Mouse (Mus musculus): ENCODE results near the gene Rpl13a. TPM values are rescaled to one million over a fixed set of nuclear protein-coding genes. Genes with fewer than 3 reads are reported as not detected.

The Rpl13a gene
- polyA plus RNA-seq, 1 experiment from 2014 or later, result 558 TPM

DNA sequence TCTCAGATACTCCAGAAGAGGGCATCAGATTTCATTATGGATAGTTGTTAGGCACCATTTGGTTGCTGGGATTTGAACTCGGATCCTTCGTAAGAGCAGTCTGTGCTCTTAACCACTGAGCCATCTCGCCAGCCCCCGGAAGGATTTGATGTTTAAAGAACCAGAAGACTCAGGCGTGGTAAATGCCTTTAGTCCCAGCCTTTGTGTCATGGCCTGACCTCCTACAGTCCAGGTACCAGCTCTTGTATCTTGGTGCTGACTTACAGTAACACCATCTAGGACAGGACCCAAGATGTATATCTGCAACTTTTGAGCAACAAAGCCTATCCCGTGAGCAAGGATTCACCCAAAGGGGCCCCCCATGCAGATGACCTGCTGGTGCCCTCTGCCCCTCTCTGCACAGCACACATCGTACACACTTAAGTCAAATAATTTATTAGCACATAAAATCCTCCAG, 3.4 kb downstream of the Rpl13a start:
- peaks cover 56% of the 10 kb centered on the region for H3K4me1 ChIP-seq (ENCODE audit: control insufficient read depth, low read depth, low read length)
- H3K4me3 ChIP-seq (ENCODE audit: low read depth, low read length), result no peak overlapping the region
- ATAC-seq (ENCODE audit: low read depth), result no peak
- no peaks in the 10 kb centered on the region for H3K27me3 ChIP-seq (ENCODE audit: control insufficient read depth, insufficient read depth, low read depth, low read length)
- H3K27ac ChIP-seq (ENCODE audit: low read length), result peak overlapping the region; percentile 87
- H3K4me2 ChIP-seq (ENCODE audit: low read depth, low read length), result 0 out of 2 replicates have a peak overlapping the region, but pooled peaks have one; percentile 0
- peaks cover 47% of the 10 kb centered on the region for H3K36me3 ChIP-seq (ENCODE audit: control insufficient read depth, insufficient read depth)
- H3K9me3 ChIP-seq (replicated peaks; ENCODE audit: control insufficient read depth, low read length), result no peaks in the 10 kb centered on the region
- no peak overlapping the region for H3K9ac ChIP-seq (ENCODE audit: low read depth, low read length)
- 24% methylated on average over 7 of the region's 7 CpGs for WGBS (ENCODE audit: insufficient replicate concordance)

DNA sequence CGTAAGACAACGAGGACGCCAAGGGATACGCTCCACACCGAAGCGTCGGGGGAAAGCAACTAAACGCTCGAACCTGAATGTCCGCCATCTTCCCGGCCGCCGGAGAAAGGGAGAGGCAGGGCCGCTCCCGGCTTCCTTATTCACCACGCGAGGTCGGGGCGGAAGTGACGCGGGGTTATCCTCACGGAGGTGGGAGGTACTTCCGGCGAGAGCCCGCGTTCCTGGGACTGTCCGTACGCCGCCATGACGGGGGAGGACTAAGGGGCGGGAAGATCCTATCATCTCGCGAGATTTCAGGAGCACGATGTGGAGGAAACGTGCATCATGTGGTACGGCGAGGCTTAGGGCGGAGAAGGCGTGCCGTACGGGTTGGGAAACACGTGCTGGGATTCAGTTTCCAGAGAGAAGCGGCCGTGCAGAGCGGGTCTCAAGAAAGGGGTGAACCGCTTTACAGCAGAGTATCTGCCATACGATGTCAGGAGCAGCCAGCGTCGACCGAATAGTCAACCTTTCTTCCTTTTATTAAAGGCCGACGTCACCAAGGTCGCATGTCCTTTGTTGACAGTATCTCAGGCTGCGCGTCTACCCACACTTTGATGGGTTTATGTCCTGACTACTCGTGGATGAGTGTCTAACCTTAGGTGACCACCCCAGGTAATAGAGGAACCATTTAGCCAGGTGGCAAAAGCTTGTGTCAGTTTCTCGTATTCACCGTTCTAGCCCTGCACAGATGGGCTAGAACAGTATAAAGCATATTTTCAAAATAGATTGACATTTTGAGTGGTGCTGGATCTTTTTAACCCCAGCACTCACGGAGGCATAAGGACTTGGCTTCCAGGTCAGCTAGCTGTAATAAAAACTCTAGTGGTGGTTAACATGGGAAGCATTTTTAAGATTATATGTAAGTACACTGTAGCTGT, 4.1 kb downstream of the Rpl13a start, which contains the start of gene Rps11:
Rps11 (minus strand) TSS at position 216 of the 920 bp plus-strand sequence.
- ATAC-seq (ENCODE audit: low read depth), result peak; percentile 80
- H3K4me3 ChIP-seq (ENCODE audit: low read depth, low read length), result peak within 1 kb of the TSS; percentile 77
- H3K4me1 ChIP-seq (ENCODE audit: control insufficient read depth, low read depth, low read length), result peaks cover 49% of the 10 kb centered on the region
- peak within 1 kb of the TSS; percentile 79 for H3K9ac ChIP-seq (ENCODE audit: low read depth, low read length)
- H3K36me3 ChIP-seq (ENCODE audit: control insufficient read depth, insufficient read depth), result peaks cover 48% of the 10 kb centered on the region
- peak within 1 kb of the TSS; percentile 87 for H3K27ac ChIP-seq (ENCODE audit: low read length)
- H3K27me3 ChIP-seq (ENCODE audit: control insufficient read depth, insufficient read depth, low read depth, low read length), result no peaks in the 10 kb centered on the region
- H3K9me3 ChIP-seq (replicated peaks; ENCODE audit: control insufficient read depth, low read length), result no peaks in the 10 kb centered on the region
- H3K4me2 ChIP-seq (ENCODE audit: low read depth, low read length), result peak within 1 kb of the TSS; percentile 77
- under 1% methylated on average over 59 of the region's 59 CpGs for WGBS (ENCODE audit: insufficient replicate concordance)

DNA sequence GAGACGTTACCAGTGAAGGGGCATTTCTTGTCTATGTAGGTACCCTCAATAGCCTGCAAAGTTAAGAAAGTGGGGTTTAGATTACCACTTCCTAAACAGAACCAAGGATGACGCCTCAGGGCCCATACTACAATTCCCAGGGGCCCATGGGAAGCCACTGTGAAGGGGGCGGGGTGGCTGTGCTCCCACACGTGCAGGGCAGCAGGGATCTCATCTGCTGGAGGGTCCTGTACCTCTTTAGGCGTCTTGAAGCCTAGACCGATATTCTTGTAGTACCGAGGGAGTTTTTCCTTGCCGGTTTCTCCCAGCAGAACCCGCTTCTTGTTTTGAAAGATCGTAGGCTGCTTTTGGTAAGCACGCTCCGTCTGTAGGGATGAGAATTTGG, 5.4 kb downstream of the Rpl13a start:
- Histone ChIP-seq H3K27me3 (ENCODE audit: control insufficient read depth, insufficient read depth, low read depth, low read length) (no peaks in the 10 kb centered on the region), H3K36me3 (ENCODE audit: control insufficient read depth, insufficient read depth) (peaks cover 48% of the 10 kb centered on the region), H3K4me2 (ENCODE audit: low read depth, low read length) (peak overlapping the region; percentile 77), H3K4me1 (ENCODE audit: control insufficient read depth, low read depth, low read length) (peaks cover 46% of the 10 kb centered on the region), H3K9ac (ENCODE audit: low read depth, low read length) (peak overlapping the region; percentile 79), H3K4me3 (ENCODE audit: low read depth, low read length) (peak overlapping the region; percentile 77), H3K27ac (ENCODE audit: low read length) (no peak overlapping the region), H3K9me3 (replicated peaks; ENCODE audit: control insufficient read depth, low read length) (no peaks in the 10 kb centered on the region)
- WGBS (ENCODE audit: insufficient replicate concordance), result 7% methylated on average over 12 of the region's 12 CpGs
- ATAC-seq (ENCODE audit: low read depth), result no peak

DNA sequence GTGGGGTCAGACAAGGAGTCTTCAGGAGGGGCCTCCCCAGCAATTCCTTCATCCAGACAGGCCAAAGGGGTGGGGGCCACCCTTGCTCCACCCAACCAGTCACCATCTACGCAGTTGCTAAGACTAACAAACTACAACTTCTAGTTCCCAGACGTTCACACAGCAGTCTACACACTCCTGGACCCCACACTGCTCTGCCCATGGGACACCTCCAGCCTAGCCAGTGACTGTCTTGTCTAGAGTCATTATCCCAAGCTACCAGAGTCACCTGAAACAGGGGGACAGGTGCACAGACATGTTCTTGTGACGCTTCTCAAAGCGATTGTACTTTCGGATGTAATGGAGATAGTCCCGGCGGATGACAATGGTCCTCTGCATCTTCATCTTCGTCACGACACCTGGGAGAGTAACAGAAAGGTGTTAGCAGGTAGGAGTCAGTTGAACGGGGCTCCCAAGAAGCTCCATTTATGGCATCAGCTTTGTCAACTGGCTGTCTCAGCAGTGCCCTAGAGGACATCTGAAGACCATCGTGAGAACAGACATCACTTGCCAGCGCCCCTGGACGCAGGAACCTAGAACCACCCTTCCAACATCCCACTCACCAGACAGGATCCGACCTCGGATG, 5.9 kb downstream of the Rpl13a start:
- H3K27me3 ChIP-seq (ENCODE audit: control insufficient read depth, insufficient read depth, low read depth, low read length), result no peaks in the 10 kb centered on the region
- peaks cover 48% of the 10 kb centered on the region for H3K36me3 ChIP-seq (ENCODE audit: control insufficient read depth, insufficient read depth)
- no peak overlapping the region for H3K27ac ChIP-seq (ENCODE audit: low read length)
- H3K9ac ChIP-seq (ENCODE audit: low read depth, low read length), result peak overlapping the region; percentile 79; the same call in 1 of the 2 replicates
- WGBS (ENCODE audit: insufficient replicate concordance), result 62% methylated on average over 15 of the region's 15 CpGs
- H3K4me1 ChIP-seq (ENCODE audit: control insufficient read depth, low read depth, low read length), result peaks cover 46% of the 10 kb centered on the region
- no peak for ATAC-seq (ENCODE audit: low read depth)
- H3K9me3 ChIP-seq (replicated peaks; ENCODE audit: control insufficient read depth, low read length), result no peaks in the 10 kb centered on the region
- peak overlapping the region; percentile 77 for H3K4me3 ChIP-seq (ENCODE audit: low read depth, low read length)
- H3K4me2 ChIP-seq (ENCODE audit: low read depth, low read length), result peak overlapping the region; percentile 77

DNA sequence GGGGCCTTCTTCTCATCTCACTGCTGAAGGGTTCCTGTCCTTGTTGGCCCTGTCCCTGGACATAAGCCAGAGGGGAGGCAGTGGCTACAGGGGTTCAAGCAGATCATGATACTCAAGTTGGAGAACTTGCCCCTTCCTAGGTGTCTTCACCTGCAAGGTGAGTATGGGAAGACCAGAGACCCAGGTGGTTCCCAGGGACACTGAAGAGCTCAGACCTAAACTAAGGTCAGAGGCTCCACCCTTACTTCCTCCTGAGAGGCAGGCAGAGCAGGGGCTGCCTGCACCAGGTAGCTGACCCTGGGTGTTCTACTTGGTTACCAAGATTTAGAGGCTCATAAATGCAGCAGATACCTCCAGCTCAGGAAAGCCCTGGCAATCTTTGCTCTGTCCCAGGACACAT, 6.6 kb downstream of the Rpl13a start:
- H3K9ac ChIP-seq (ENCODE audit: low read depth, low read length), result no peak overlapping the region
- no peak overlapping the region for H3K4me3 ChIP-seq (ENCODE audit: low read depth, low read length)
- H3K27ac ChIP-seq (ENCODE audit: low read length), result no peak overlapping the region
- H3K4me1 ChIP-seq (ENCODE audit: control insufficient read depth, low read depth, low read length), result peaks cover 39% of the 10 kb centered on the region
- no peak overlapping the region for H3K4me2 ChIP-seq (ENCODE audit: low read depth, low read length)
- no peak for ATAC-seq (ENCODE audit: low read depth)
- no peaks in the 10 kb centered on the region for H3K27me3 ChIP-seq (ENCODE audit: control insufficient read depth, insufficient read depth, low read depth, low read length)
- no peaks in the 10 kb centered on the region for H3K9me3 ChIP-seq (replicated peaks; ENCODE audit: control insufficient read depth, low read length)
- peaks cover 43% of the 10 kb centered on the region for H3K36me3 ChIP-seq (ENCODE audit: control insufficient read depth, insufficient read depth)

DNA sequence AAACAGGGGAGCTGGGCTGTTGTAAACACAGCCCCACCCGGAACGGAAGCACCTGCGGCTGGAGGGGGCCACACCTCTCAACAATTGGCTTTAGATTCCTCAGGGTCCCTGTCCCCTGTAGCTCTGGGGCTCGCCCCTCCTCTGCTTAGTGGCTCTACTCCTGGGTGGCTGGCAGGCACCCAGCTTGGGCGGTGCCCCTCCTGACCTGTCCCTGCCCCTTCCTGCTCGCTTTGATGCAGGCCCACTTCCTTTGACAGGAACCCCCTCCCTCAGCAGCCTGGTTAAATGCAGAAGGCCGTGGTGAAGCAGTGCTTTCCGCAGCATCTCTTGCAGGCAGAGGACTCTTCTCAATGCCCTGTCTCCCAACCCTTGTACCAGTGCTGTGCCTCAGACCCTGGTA, 7.2 kb downstream of the Rpl13a start:
- peaks cover 33% of the 10 kb centered on the region for H3K4me1 ChIP-seq (ENCODE audit: control insufficient read depth, low read depth, low read length)
- no peak overlapping the region for H3K4me3 ChIP-seq (ENCODE audit: low read depth, low read length)
- H3K9me3 ChIP-seq (replicated peaks; ENCODE audit: control insufficient read depth, low read length), result no peaks in the 10 kb centered on the region
- no peak overlapping the region for H3K9ac ChIP-seq (ENCODE audit: low read depth, low read length)
- ATAC-seq (ENCODE audit: low read depth), result no peak
- peaks cover 38% of the 10 kb centered on the region for H3K36me3 ChIP-seq (ENCODE audit: control insufficient read depth, insufficient read depth)
- no peak overlapping the region for H3K27ac ChIP-seq (ENCODE audit: low read length)
- no peak overlapping the region for H3K4me2 ChIP-seq (ENCODE audit: low read depth, low read length)
- 27% methylated on average over 8 of the region's 8 CpGs for WGBS (ENCODE audit: insufficient replicate concordance)
- H3K27me3 ChIP-seq (ENCODE audit: control insufficient read depth, insufficient read depth, low read depth, low read length), result no peaks in the 10 kb centered on the region

DNA sequence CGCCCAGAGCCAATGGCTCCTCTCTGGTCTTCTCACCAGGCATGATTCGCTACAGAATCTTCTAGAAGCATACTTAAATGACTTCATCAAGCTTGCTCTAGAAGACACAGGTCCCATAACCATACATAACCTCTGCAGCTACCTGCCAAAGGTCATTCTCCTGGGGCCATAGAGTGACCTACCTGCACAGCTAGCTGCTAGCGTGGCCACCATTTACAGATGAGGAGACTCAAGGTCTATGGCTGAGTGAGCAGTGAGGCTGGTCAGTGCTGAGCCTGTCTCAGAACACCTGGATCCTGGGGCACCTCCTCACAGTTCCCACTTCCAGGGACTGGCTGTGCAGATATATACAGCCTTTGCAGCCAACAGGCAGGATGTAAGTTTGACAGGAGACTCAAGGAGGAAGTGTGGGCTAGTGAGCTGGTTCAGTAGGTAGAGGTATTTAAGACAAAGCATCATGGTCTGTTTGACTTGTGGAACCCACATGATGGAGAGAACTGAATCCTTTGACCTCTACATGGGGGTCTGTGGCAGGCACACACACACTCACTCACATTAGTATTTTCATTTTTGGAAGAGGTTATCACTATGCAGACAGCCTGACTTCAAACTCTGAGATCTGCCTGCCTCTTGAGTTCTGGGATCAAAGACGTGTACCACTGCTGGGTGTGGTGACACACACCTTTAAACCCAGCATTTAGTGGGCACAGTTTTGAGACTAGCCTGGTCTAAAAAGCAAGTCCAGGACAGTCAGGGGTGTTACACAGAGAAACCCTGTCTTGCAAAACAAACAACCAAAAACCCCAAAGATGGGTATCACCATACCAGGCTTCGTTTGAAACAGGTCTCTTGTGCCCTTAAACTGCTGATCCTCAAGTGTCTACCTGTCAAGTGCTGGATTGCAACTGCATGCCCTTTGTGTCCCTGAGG, 8.5 kb downstream of the Rpl13a start:
- Histone ChIP-seq H3K9me3 (replicated peaks; ENCODE audit: control insufficient read depth, low read length) (no peaks in the 10 kb centered on the region), H3K4me2 (ENCODE audit: low read depth, low read length) (no peak overlapping the region), H3K4me3 (ENCODE audit: low read depth, low read length) (no peak overlapping the region), H3K27ac (ENCODE audit: low read length) (no peak overlapping the region), H3K4me1 (ENCODE audit: control insufficient read depth, low read depth, low read length) (peaks cover 28% of the 10 kb centered on the region), H3K27me3 (ENCODE audit: control insufficient read depth, insufficient read depth, low read depth, low read length) (no peaks in the 10 kb centered on the region), H3K36me3 (ENCODE audit: control insufficient read depth, insufficient read depth) (peaks cover 26% of the 10 kb centered on the region), H3K9ac (ENCODE audit: low read depth, low read length) (no peak overlapping the region)
- WGBS (ENCODE audit: insufficient replicate concordance), result 49% methylated on average over 5 of the region's 5 CpGs
- ATAC-seq (ENCODE audit: low read depth), result no peak

DNA sequence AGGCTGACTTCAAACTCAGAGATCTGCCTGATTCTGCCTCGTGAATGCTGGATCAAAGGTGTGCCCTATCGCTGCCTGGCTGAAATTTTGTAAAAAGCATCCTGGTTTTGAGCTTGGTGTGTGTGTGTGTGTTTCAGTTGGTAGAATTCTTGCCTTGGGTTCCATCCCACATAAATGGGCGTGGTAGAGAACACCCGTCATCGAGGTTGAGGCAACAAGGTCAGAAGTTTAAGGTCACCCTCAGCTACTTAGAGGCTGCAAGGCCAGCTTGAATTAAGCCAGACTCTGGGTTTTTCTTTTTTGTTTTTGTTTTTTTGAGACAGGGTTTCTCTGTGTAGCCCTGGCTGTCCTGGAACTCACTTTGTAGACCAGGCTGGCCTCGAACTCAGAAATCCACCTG, 10.2 kb downstream of the Rpl13a start:
- WGBS (ENCODE audit: insufficient replicate concordance), result 64% methylated on average over 6 of the region's 6 CpGs
- Histone ChIP-seq H3K36me3 (ENCODE audit: control insufficient read depth, insufficient read depth) (peaks cover 26% of the 10 kb centered on the region), H3K27ac (ENCODE audit: low read length) (no peak overlapping the region), H3K9ac (ENCODE audit: low read depth, low read length) (no peak overlapping the region), H3K4me3 (ENCODE audit: low read depth, low read length) (no peak overlapping the region), H3K4me2 (ENCODE audit: low read depth, low read length) (no peak overlapping the region), H3K4me1 (ENCODE audit: control insufficient read depth, low read depth, low read length) (peaks cover 30% of the 10 kb centered on the region), H3K9me3 (replicated peaks; ENCODE audit: control insufficient read depth, low read length) (no peaks in the 10 kb centered on the region), H3K27me3 (ENCODE audit: control insufficient read depth, insufficient read depth, low read depth, low read length) (no peaks in the 10 kb centered on the region)
- no peak for ATAC-seq (ENCODE audit: low read depth)

Data from liver, embryonic 16.5 days (tissue).